Comparison of ENCODE assay signal across 12 mouse cellular contexts in genomic region chr10:122120500-122121289, GRCm38 (mm10). TPM values are rescaled to one million over a fixed set of nuclear protein-coding genes. Genes with fewer than 3 reads are reported as not detected.
DNase-seq lines count a peak whose midpoint lies in the region; ATAC-seq and TF ChIP-seq lines count a peak whose summit lies in the region.
"Had no signal": no experiment of that assay in that cellular context is flagged by ENCODE, and none has a peak within 500 bp of the region (broad histone marks: within the 10 kb centered on the region; RNA-seq: fewer than 3 reads in every experiment).

No protein-coding gene starts in this region.

- no peak overlapping the region for H3K27ac ChIP-seq in embryonic facial prominence, embryonic 11.5 days (replicated peaks; ENCODE audit: low read depth, low read length)
- H3K27ac ChIP-seq in embryonic facial prominence, embryonic 10.5 days (replicated peaks): no peak overlapping the region
- H3K27ac ChIP-seq in forebrain, embryonic 13.5 days: no peak overlapping the region
- H3K27ac ChIP-seq in midbrain, embryonic 12.5 days (replicated peaks): no peak overlapping the region
- no peak overlapping the region for H3K27ac ChIP-seq in kidney, adult 2 months (ENCODE audit: insufficient read depth, low read depth, low read length)
- H3K27ac ChIP-seq: embryonic facial prominence, embryonic 15.5 days had no signal

- DNase-seq in embryonic facial prominence, embryonic 11.5 days (ENCODE audit: low spot score): no peak
- DNase-seq in embryonic facial prominence, embryonic 10.5 days (ENCODE audit: low spot score): no peak
- peak; percentile 19 for DNase-seq in R1 (ENCODE audit: low read depth, low spot score)
- DNase-seq in kidney, adult 2 months: no peak
- no peak for DNase-seq in layer of hippocampus, adult 11-12 months (ENCODE audit: low spot score)
- no peak for DNase-seq in left cerebral cortex, adult 11 months (ENCODE audit: low spot score)
- DNase-seq: gastrocnemius, postnatal 10 days; thymus, adult 18-20 months had no signal

- H3K4me2 ChIP-seq in embryonic facial prominence, embryonic 11.5 days (ENCODE audit: low read depth, low read length): no peak overlapping the region
- peak overlapping the region; percentile 57 for H3K4me2 ChIP-seq in forebrain, embryonic 13.5 days
- H3K4me2 ChIP-seq in midbrain, embryonic 12.5 days (replicated peaks): peak overlapping the region; percentile 59
- H3K4me2 ChIP-seq: embryonic facial prominence, embryonic 15.5 days had no signal

- peak; percentile 44; the same call in 1 of the 2 replicates for ATAC-seq in embryonic facial prominence, embryonic 11.5 days (replicated peaks; ENCODE audit: insufficient number of reproducible peaks, low FRiP score, low TSS enrichment, low read depth)
- ATAC-seq in forebrain, embryonic 13.5 days: peak; percentile 51; the same call in 1 of the 2 replicates
- peak; percentile 73 for ATAC-seq in midbrain, embryonic 12.5 days (ENCODE audit: low FRiP score, low read depth)
- ATAC-seq: CD4-positive, CD25-positive, alpha-beta regulatory T cell, adult 4 months had no signal

- no peaks in the 10 kb centered on the region for H3K9me3 ChIP-seq in embryonic facial prominence, embryonic 11.5 days (replicated peaks; ENCODE audit: control insufficient read depth, low read length)
- H3K9me3 ChIP-seq in embryonic facial prominence, embryonic 10.5 days: no peaks in the 10 kb centered on the region
- no peaks in the 10 kb centered on the region for H3K9me3 ChIP-seq in forebrain, embryonic 13.5 days (replicated peaks)
- H3K9me3 ChIP-seq in midbrain, embryonic 12.5 days: no peaks in the 10 kb centered on the region
- H3K9me3 ChIP-seq: embryonic facial prominence, embryonic 15.5 days had no signal

- no peak for TF ChIP-seq POLR2A in kidney, adult 2 months (IDR thresholded peaks at IDR 0.05; ENCODE audit: low read depth, low read length)

- no peaks in the 10 kb centered on the region for H3K36me3 ChIP-seq in embryonic facial prominence, embryonic 11.5 days (replicated peaks; ENCODE audit: control insufficient read depth, insufficient read depth, low read depth, low read length)
- H3K36me3 ChIP-seq in embryonic facial prominence, embryonic 10.5 days (replicated peaks): no peaks in the 10 kb centered on the region
- no peaks in the 10 kb centered on the region for H3K36me3 ChIP-seq in forebrain, embryonic 13.5 days (ENCODE audit: poor library complexity, severe bottlenecking)
- H3K36me3 ChIP-seq in midbrain, embryonic 12.5 days: no peaks in the 10 kb centered on the region
- H3K36me3 ChIP-seq in kidney, adult 2 months (ENCODE audit: control insufficient read depth, insufficient read depth, low read length): no peaks in the 10 kb centered on the region
- H3K36me3 ChIP-seq: embryonic facial prominence, embryonic 15.5 days had no signal

- TF ChIP-seq CTCF in kidney, adult 2 months (conservative IDR thresholded peaks at IDR 0.05; ENCODE audit: insufficient read depth, insufficient read length, low read depth, low read length): no peak

- WGBS in embryonic facial prominence, embryonic 11.5 days: 75% methylated on average over 16 of the region's 16 CpGs
- 74% methylated on average over 16 of the region's 16 CpGs for WGBS in embryonic facial prominence, embryonic 10.5 days
- 26% methylated on average over 16 of the region's 16 CpGs for WGBS in forebrain, embryonic 13.5 days
- 24% methylated on average over 16 of the region's 16 CpGs for WGBS in midbrain, embryonic 12.5 days
- WGBS in kidney, adult 2 months: 84% methylated on average over 16 of the region's 16 CpGs

- H3K4me1 ChIP-seq in embryonic facial prominence, embryonic 11.5 days (ENCODE audit: control insufficient read depth, insufficient read depth, low read length): no peaks in the 10 kb centered on the region
- H3K4me1 ChIP-seq in embryonic facial prominence, embryonic 10.5 days: peaks cover 5% of the 10 kb centered on the region; the same call in 1 of the 2 replicates
- peaks cover 8% of the 10 kb centered on the region for H3K4me1 ChIP-seq in forebrain, embryonic 13.5 days
- 0 out of 2 replicates have a peak, but pooled peaks cover 5% of the 10 kb centered on the region for H3K4me1 ChIP-seq in midbrain, embryonic 12.5 days
- no peaks in the 10 kb centered on the region for H3K4me1 ChIP-seq in kidney, adult 2 months (ENCODE audit: control insufficient read depth, insufficient read depth, low read length)

- no peaks in the 10 kb centered on the region for H3K27me3 ChIP-seq in embryonic facial prominence, embryonic 11.5 days (ENCODE audit: control insufficient read depth, insufficient read depth, low read length)
- H3K27me3 ChIP-seq in embryonic facial prominence, embryonic 10.5 days (replicated peaks; ENCODE audit: low read depth, poor library complexity, severe bottlenecking): no peaks in the 10 kb centered on the region
- no peaks in the 10 kb centered on the region for H3K27me3 ChIP-seq in forebrain, embryonic 13.5 days
- peaks cover 11% of the 10 kb centered on the region for H3K27me3 ChIP-seq in midbrain, embryonic 12.5 days
- H3K27me3 ChIP-seq in kidney, adult 2 months (replicated peaks; ENCODE audit: control insufficient read depth, insufficient read depth, low read length): no peaks in the 10 kb centered on the region
- H3K27me3 ChIP-seq: embryonic facial prominence, embryonic 15.5 days had no signal

- H3K9ac ChIP-seq in embryonic facial prominence, embryonic 11.5 days (replicated peaks; ENCODE audit: low read length): no peak overlapping the region
- H3K9ac ChIP-seq in forebrain, embryonic 13.5 days: peak overlapping the region; percentile 51
- H3K9ac ChIP-seq in midbrain, embryonic 12.5 days (replicated peaks): peak overlapping the region; percentile 39; the same call in 1 of the 2 replicates
- H3K9ac ChIP-seq: embryonic facial prominence, embryonic 15.5 days had no signal

- H3K4me3 ChIP-seq in embryonic facial prominence, embryonic 11.5 days (ENCODE audit: low read depth, low read length): no peak overlapping the region
- H3K4me3 ChIP-seq in embryonic facial prominence, embryonic 10.5 days: no peak overlapping the region
- H3K4me3 ChIP-seq in forebrain, embryonic 13.5 days: peak overlapping the region; percentile 31
- H3K4me3 ChIP-seq in midbrain, embryonic 12.5 days: peak overlapping the region; percentile 40
- H3K4me3 ChIP-seq in kidney, adult 2 months (ENCODE audit: insufficient read depth, low read depth, low read length): no peak overlapping the region
- H3K4me3 ChIP-seq: embryonic facial prominence, embryonic 15.5 days had no signal

RNA-seq across cellular contexts. Expression of gene Rxylt1, which starts 23.5 kb away (rescaled TPM):
- polyA plus RNA-seq in embryonic facial prominence, embryonic 11.5 days (2014; fragmentation: Nextera tagmentation; extraction: Ambion mirVana): 46.9 and 53.3 TPM in 2 replicates
- 37.7 and 40.0 TPM in 2 replicates for polyA plus RNA-seq in embryonic facial prominence, embryonic 10.5 days (2016; fragmentation: Nextera tagmentation; extraction: Ambion mirVana)
- polyA plus RNA-seq in forebrain, embryonic 13.5 days (2015; fragmentation: Nextera tagmentation; extraction: Ambion mirVana): 27.7 and 30.6 TPM in 2 replicates
- 31.8 and 32.8 TPM in 2 replicates for polyA plus RNA-seq in midbrain, embryonic 12.5 days (2016; fragmentation: Nextera tagmentation; extraction: Ambion mirVana)
- polyA plus RNA-seq in kidney, adult 2 months (2012; rRNA removed): 4.3 and 6.5 TPM in 2 replicates

Comparison
In these comparisons a context has a peak if more than half of its experiments do, and no peak if none do; other contexts are left out.
1. H3K4me3 ChIP-seq: peak in forebrain, embryonic 13.5 days (single experiment) and midbrain, embryonic 12.5 days (single experiment); none in embryonic facial prominence, embryonic 11.5 days (single experiment), embryonic facial prominence, embryonic 10.5 days (single experiment) and kidney, adult 2 months (single experiment).
2. Peak in every context shown above with its lines, with median percentiles within 50 percentile points of each other: ATAC-seq.